8 mouse cellular contexts compared by ENCODE assay signal in genomic region chr10:21465806-21466377, GRCm38 (mm10).
DNase-seq lines count a peak whose midpoint lies in the region; ATAC-seq and TF ChIP-seq lines count a peak whose summit lies in the region.

No protein-coding gene starts in this region.

- H3K4me3 ChIP-seq in heart, embryonic 15.5 days: no peak overlapping the region
- no peak overlapping the region for H3K4me3 ChIP-seq in limb, embryonic 11.5 days (ENCODE audit: low read depth, low read length)
- H3K4me3 ChIP-seq in limb, embryonic 10.5 days: no peak overlapping the region
- H3K4me3 ChIP-seq in midbrain, embryonic 15.5 days: no peak overlapping the region

- H3K4me1 ChIP-seq in heart, embryonic 15.5 days (replicated peaks): no peaks in the 10 kb centered on the region
- peaks cover 6% of the 10 kb centered on the region; the same call in 1 of the 2 replicates for H3K4me1 ChIP-seq in limb, embryonic 11.5 days (ENCODE audit: control insufficient read depth, insufficient read depth, low read length)
- peaks cover 22% of the 10 kb centered on the region for H3K4me1 ChIP-seq in limb, embryonic 10.5 days
- peaks cover 9% of the 10 kb centered on the region for H3K4me1 ChIP-seq in midbrain, embryonic 15.5 days

- DNase-seq in heart, postnatal 36 days: no peak
- peak; percentile 30 for DNase-seq in limb, embryonic 11.5 days (ENCODE audit: low spot score)
- no peak for DNase-seq in limb, embryonic 10.5 days (ENCODE audit: low spot score)
- peak; percentile 24 for DNase-seq in brain, embryonic 14.5 days (ENCODE audit: low read depth)
- no peak for DNase-seq in layer of hippocampus, postnatal 10 days (ENCODE audit: low spot score in 2 of 2)
- DNase-seq in layer of hippocampus, adult 8-10 months (ENCODE audit: low spot score in 2 of 2): no peak

- H3K36me3 ChIP-seq in heart, embryonic 15.5 days: no peaks in the 10 kb centered on the region
- H3K36me3 ChIP-seq in limb, embryonic 11.5 days (ENCODE audit: control insufficient read depth, insufficient read depth, low read length): no peaks in the 10 kb centered on the region
- H3K36me3 ChIP-seq in limb, embryonic 10.5 days: no peaks in the 10 kb centered on the region
- no peaks in the 10 kb centered on the region for H3K36me3 ChIP-seq in midbrain, embryonic 15.5 days (replicated peaks)

- no peak for TF ChIP-seq POLR2A in brain, embryonic 14.5 days (IDR thresholded peaks at IDR 0.05; ENCODE audit: borderline replicate concordance, extremely low read depth, insufficient read depth, insufficient read length, poor library complexity, severe bottlenecking)

- no peak for TF ChIP-seq CTCF in brain, embryonic 14.5 days (IDR thresholded peaks at IDR 0.05; ENCODE audit: borderline replicate concordance, extremely low read depth, insufficient read depth, insufficient read length)

- peak overlapping the region; percentile 24; the same call in 1 of the 2 replicates for H3K4me2 ChIP-seq in heart, embryonic 15.5 days
- H3K4me2 ChIP-seq in limb, embryonic 11.5 days (ENCODE audit: low read depth, severe bottlenecking): no peak overlapping the region
- H3K4me2 ChIP-seq in midbrain, embryonic 15.5 days: peak overlapping the region; percentile 39

- H3K27me3 ChIP-seq in heart, embryonic 15.5 days: 0 out of 2 replicates have a peak, but pooled peaks cover 6% of the 10 kb centered on the region
- H3K27me3 ChIP-seq in limb, embryonic 11.5 days (ENCODE audit: control insufficient read depth, insufficient read depth, low read length): no peaks in the 10 kb centered on the region
- no peaks in the 10 kb centered on the region for H3K27me3 ChIP-seq in limb, embryonic 10.5 days (ENCODE audit: low read depth, poor library complexity, severe bottlenecking)
- no peaks in the 10 kb centered on the region; the same call in 1 of the 2 replicates for H3K27me3 ChIP-seq in midbrain, embryonic 15.5 days (replicated peaks)

- no peak for ATAC-seq in heart, embryonic 15.5 days (replicated peaks; ENCODE audit: insufficient number of reproducible peaks, insufficient read depth, low FRiP score, low read depth)
- no peak for ATAC-seq in limb, embryonic 11.5 days (ENCODE audit: insufficient number of reproducible peaks, low FRiP score, low TSS enrichment, low read depth)
- ATAC-seq in midbrain, embryonic 15.5 days (replicated peaks): no peak

- H3K9ac ChIP-seq in heart, embryonic 15.5 days: no peak overlapping the region
- H3K9ac ChIP-seq in limb, embryonic 11.5 days (ENCODE audit: low read length): no peak overlapping the region
- no peak overlapping the region for H3K9ac ChIP-seq in midbrain, embryonic 15.5 days

- H3K27ac ChIP-seq in heart, embryonic 15.5 days: no peak overlapping the region
- no peak overlapping the region for H3K27ac ChIP-seq in limb, embryonic 11.5 days (replicated peaks; ENCODE audit: low read depth, low read length)
- no peak overlapping the region for H3K27ac ChIP-seq in limb, embryonic 10.5 days
- no peak overlapping the region for H3K27ac ChIP-seq in midbrain, embryonic 15.5 days

- intact Hi-C loops in heart, postnatal 36 days (cut with DNase I): loop anchor here (1.0 to 5.0 kb wide), 6 partner anchors 81 to 541 kb away; no protein-coding TSS in a partner anchor

- 66% methylated on average over 7 of the region's 7 CpGs for WGBS in heart, embryonic 15.5 days
- WGBS in limb, embryonic 11.5 days: 58% methylated on average over 7 of the region's 7 CpGs
- WGBS in limb, embryonic 10.5 days: 73% methylated on average over 7 of the region's 7 CpGs
- 69% methylated on average over 7 of the region's 7 CpGs for WGBS in midbrain, embryonic 15.5 days

- H3K9me3 ChIP-seq in heart, embryonic 15.5 days (replicated peaks): no peaks in the 10 kb centered on the region
- no peaks in the 10 kb centered on the region for H3K9me3 ChIP-seq in limb, embryonic 11.5 days (ENCODE audit: control insufficient read depth, low read length)
- H3K9me3 ChIP-seq in limb, embryonic 10.5 days (replicated peaks): no peaks in the 10 kb centered on the region
- H3K9me3 ChIP-seq in midbrain, embryonic 15.5 days: no peaks in the 10 kb centered on the region

Comparison
In these comparisons a context has a peak if more than half of its experiments do, and no peak if none do; other contexts are left out.
1. DNase-seq: peak in limb, embryonic 11.5 days (single experiment) and brain, embryonic 14.5 days (single experiment); none in heart, postnatal 36 days (0 of 2), limb, embryonic 10.5 days (single experiment), layer of hippocampus, postnatal 10 days (0 of 2) and layer of hippocampus, adult 8-10 months (0 of 2).